Mouse (Mus musculus) olfactory bulb, adult 2 months (tissue): Measurements from ENCODE around the gene Tbc1d10b. TPM values are rescaled to one million over a fixed set of nuclear protein-coding genes. Genes with fewer than 3 reads are reported as not detected.
"Not testable (repeated sequence)": the region's sequence is repeated elsewhere in the genome, so short reads cannot be mapped to it uniquely, and the experiment has no call there.

Experiments
- H3K27ac ChIP-seq: fragments of 200-500 bp; 2 replicates; pipeline ENCODE4 v1.5.1; 2012; ENCODE audit warnings: low read depth, low read length; ENCODE audit not compliant: insufficient read depth
- H3K4me1 ChIP-seq: fragments of 200-500 bp; 2 replicates; pipeline ENCODE4 v1.6.1; 2012; ENCODE audit warnings: low read length; ENCODE audit not compliant: control insufficient read depth, insufficient read depth
- H3K4me3 ChIP-seq: fragments of 200-500 bp; 2 replicates; pipeline ENCODE4 v1.5.1; 2012; ENCODE audit warnings: mild to moderate bottlenecking, low read depth, low read length, moderate library complexity; ENCODE audit not compliant: insufficient read depth
- CTCF ChIP-seq: fragments of 200-500 bp; IDR thresholded peaks from 2 replicates; pipeline ENCODE4 v1.5.1; 2012; ENCODE audit warnings: low read depth, mild to moderate bottlenecking, low read length, moderate library complexity; ENCODE audit not compliant: insufficient read depth
- POLR2A ChIP-seq: fragments of 200-500 bp; IDR thresholded peaks from 2 replicates; pipeline ENCODE4 v1.6.1; 2012; ENCODE audit warnings: mild to moderate bottlenecking, low read depth, low read length, moderate library complexity; ENCODE audit not compliant: insufficient read depth
- WGBS: fragments of 180-500 bp; shearing (Covaris S2); methylation state at CpG from one replicate; pipeline ENCODE4 v1.1.7; 2018; 5-methylcytosine and 5-hydroxymethylcytosine counted together
- polyA plus RNA-seq: library from polyadenylated mRNA; stranded (reverse); fragments of >200 nt; gene quantifications from 2 replicates; pipeline ENCODE4 v1.2.4, GENCODE M21; 2012; ENCODE audit warnings: low replicate concordance; ENCODE audit not compliant: missing spikeins, insufficient read depth, insufficient read length

Tbc1d10b gene
- not detected in 2 replicates for polyA plus RNA-seq

- Histone ChIP-seq H3K4me1 (peaks cover 11% of the 10 kb centered on the region), H3K27ac (peak within 1 kb of the TSS; percentile 77), H3K4me3 (peak within 1 kb of the TSS; percentile 60)
- TF ChIP-seq POLR2A: no peak
- no peak for TF ChIP-seq CTCF
- under 1% methylated on average over 42 of the region's 44 CpGs for WGBS
Observed at GRCm38 (mm10) chr7:127208295-127208552, at the start of gene Tbc1d10b. TSS of gene Tbc1d10b (minus strand) at chr7:127208468.

- WGBS: 87% methylated on average over 5 of the region's 5 CpGs
- TF ChIP-seq CTCF (no peak), POLR2A (no peak)
- Histone ChIP-seq H3K27ac (no peak overlapping the region), H3K4me3 (no peak overlapping the region), H3K4me1 (peaks cover 2% of the 10 kb centered on the region; the same call in 1 of the 2 replicates)
Observed at GRCm38 (mm10) chr7:127256518-127256917, 48.2 kb upstream of the Tbc1d10b start.

DNA sequence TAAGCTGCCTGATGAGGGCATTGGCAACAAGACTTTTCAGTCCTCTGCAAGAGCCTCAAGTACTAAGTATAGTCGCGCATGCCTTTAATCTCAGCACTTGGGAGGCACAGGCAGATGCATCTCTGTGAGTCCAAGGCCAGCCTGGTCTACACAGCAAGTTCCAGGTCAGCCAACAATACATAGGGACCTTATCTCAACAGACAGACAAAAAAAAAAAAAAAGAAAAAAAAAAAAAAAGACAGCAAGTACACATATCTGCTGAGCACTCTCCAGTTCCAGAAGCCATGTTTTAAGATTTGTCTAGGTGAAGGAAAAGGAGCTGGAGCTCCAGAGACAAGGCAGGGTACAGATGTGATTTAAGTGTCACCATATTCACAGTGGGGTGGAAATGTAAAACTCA lies 47.7 kb upstream of the Tbc1d10b start:
- WGBS: 100% methylated on average over 2 of the region's 2 CpGs
- TF ChIP-seq POLR2A (no peak), CTCF (no peak)

DNA sequence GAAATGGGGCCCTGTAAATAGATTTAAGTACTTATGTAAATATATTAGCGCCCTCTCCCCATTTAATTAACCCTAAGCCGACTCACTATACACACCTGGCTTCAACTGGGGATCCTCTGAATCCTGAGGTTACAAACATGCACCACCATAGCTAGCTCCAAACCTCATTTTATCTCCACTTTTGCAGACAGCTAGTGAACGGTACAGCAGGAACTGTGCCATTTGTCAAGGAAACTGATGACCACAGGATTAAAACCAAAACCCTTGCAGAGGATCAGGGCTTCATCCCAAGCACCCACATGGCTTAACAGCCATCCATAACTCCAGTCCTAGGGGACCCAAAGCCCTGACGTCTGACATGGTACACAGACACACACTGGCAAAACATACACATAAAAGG lies 46.7 kb upstream of the Tbc1d10b start:
- Histone ChIP-seq H3K27ac (no peak overlapping the region), H3K4me3 (no peak overlapping the region), H3K4me1 (peaks cover 2% of the 10 kb centered on the region; the same call in 1 of the 2 replicates)
- no peak for TF ChIP-seq POLR2A
- no peak for TF ChIP-seq CTCF
- WGBS: 26% methylated on average over 4 of the region's 4 CpGs

More for the DNA sequence above, 47.7 kb upstream of the Tbc1d10b start:
- Histone ChIP-seq H3K27ac (no peak overlapping the region), H3K4me1 (peaks cover 2% of the 10 kb centered on the region; the same call in 1 of the 2 replicates), H3K4me3 (no peak overlapping the region)

DNA sequence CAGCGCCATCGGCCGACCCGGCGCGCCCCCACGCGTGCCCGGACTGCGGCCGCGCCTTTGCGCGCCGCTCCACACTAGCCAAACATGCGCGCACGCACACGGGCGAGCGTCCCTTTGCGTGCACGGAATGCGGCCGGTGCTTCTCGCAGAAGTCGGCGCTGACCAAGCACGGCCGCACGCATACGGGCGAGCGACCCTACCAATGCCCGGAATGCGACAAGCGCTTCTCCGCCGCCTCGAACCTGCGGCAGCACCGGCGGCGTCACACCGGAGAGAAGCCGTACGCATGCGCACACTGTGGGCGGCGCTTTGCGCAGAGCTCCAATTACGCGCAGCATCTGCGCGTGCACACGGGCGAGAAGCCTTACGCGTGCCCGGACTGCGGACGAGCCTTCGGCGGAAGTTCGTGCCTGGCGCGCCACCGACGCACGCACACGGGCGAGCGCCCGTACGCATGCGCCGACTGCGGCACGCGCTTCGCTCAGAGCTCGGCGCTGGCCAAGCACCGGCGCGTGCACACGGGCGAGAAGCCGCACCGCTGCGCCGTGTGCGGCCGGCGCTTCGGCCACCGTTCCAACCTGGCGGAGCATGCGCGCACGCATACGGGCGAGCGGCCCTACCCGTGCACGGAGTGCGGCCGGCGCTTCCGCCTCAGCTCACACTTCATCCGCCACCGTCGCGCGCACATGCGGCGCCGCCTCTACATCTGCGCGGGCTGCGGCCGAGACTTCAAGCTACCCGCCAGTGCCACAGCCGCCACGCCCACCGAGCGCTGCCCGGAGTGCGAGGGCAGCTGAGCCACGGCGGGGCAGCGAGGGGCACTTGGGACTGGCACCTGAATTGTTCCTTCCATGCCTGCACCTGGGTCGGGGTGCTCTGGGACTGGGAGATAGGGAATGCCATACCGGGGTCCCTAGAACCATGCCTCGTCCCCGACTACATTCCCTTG lies 45.8 kb upstream of the Tbc1d10b start:
- Histone ChIP-seq H3K4me3 (peak overlapping the region; percentile 53), H3K27ac (peak overlapping the region; percentile 75), H3K4me1 (peaks cover 2% of the 10 kb centered on the region; the same call in 1 of the 2 replicates)
- WGBS: under 1% methylated on average over 136 of the region's 136 CpGs
- peak; percentile 76 for TF ChIP-seq POLR2A
- no peak for TF ChIP-seq CTCF

GRCm38 (mm10) chr7:127253341-127253740 lies 45.1 kb upstream of the Tbc1d10b start:
- Histone ChIP-seq H3K4me3 (peak overlapping the region; percentile 53), H3K27ac (peak overlapping the region; percentile 62), H3K4me1 (peaks cover 2% of the 10 kb centered on the region; the same call in 1 of the 2 replicates)
- 79% methylated on average over 6 of the region's 6 CpGs for WGBS
- TF ChIP-seq CTCF (no peak), POLR2A (no peak)

DNA sequence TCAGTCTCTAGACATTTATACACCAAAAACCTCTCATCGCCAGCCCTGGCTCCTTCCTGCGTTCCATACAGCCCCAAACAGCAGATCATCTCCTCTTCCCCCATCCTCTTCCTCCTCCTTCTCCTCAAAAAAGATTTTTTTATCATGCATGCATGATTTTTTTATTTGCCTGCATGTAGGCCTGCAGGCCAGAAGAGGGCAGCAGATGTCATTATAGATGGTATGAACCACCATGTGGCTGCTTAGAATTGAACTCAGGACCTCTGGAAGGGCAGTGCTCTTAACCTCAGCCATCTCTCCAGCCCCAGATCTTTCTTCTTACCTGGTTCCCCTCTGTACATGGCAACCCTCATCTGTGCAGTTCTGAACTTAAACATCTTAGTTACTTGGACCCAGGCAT lies 44.1 kb upstream of the Tbc1d10b start:
- peaks cover 2% of the 10 kb centered on the region; the same call in 1 of the 2 replicates for H3K4me1 ChIP-seq
- H3K27ac ChIP-seq: no peak overlapping the region
- 80% methylated on average over 2 of the region's 2 CpGs for WGBS
- TF ChIP-seq CTCF: no peak
- no peak for TF ChIP-seq POLR2A
- no peak overlapping the region for H3K4me3 ChIP-seq

- not testable (repeated sequence) for H3K4me3 ChIP-seq, H3K4me1 ChIP-seq, H3K27ac ChIP-seq
- 89% methylated on average over 8 of the region's 8 CpGs for WGBS
Observed at GRCm38 (mm10) chr7:127250511-127250910, 42.2 kb upstream of the Tbc1d10b start.

DNA sequence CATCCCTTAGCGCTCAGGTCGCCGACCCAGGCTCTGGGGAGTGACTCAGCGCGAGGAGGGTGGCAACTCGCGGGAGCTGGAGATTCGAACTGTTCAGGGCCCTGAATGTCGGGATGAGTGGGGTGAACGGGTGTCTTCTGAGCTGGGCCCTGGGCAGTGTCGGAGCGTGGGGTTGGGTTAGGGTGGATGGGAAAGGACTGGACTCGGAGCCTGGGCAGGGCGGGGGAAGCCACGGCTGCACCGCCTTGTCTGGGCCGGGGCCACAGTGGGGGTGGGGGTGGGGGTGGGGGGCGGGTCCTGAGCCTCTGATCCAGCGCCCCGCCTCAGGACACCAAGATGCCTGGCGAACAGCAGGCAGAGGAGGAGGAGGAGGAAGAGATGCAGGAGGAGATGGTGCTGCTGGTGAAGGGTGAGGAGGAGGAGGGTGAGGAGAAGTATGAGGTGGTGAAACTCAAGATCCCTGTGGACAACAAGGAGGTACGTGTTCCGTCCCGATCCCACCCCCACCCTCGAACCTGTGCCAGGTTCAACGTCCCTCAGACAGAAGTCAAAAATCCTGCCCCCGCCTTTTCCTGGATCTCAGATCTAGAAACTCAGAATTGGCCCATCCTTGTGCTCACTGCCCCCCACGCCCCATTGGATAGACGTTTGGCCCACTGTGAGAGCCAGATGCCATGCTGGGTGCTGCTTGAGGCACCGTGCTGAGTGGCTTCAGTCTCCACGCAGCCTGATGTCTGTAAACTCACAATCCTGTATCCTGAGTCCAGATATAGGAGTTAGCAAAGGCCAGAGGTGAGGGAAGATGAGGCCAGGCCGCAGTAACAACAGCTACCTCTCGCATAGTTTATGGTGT lies 36.6 kb upstream of the Tbc1d10b start:
- Histone ChIP-seq H3K4me1 (peaks cover 14% of the 10 kb centered on the region), H3K27ac (peak overlapping the region; percentile 81), H3K4me3 (peak overlapping the region; percentile 73)
- WGBS: 6% methylated on average over 29 of the region's 33 CpGs
- TF ChIP-seq CTCF (no peak), POLR2A (no peak; the same call in 1 of the 2 replicates)
